In the genomic region with DNA sequence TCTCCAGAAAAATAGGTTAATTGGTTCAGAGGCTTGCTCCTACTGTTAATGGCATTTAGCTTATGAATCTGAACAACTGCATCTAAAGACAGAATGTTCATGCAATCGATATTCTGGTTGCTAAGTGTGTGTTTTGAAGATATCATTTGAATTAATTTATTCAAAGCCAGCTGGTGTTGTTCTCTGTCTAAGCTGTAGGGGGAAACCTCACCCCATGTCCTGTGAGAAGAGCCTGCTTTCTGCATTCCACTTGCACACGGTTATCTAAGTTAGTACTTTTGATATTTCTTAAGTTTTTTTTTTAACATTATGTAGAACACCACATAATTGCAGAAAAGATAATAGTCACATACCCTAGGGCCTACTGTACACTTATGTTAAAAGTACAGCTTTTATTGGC, we compare ENCODE assay signal across 8 mouse cellular contexts.
DNase-seq lines count a peak whose midpoint lies in the region; ATAC-seq and TF ChIP-seq lines count a peak whose summit lies in the region.

No protein-coding gene starts in this region.

- TF ChIP-seq CTCF in E14TG2a.4 (conservative IDR thresholded peaks at IDR 0.05; ENCODE audit: low read length): peak; percentile 34

- H3K4me3 ChIP-seq in E14TG2a.4 (replicated peaks; ENCODE audit: low read length): no peak overlapping the region

- H3K4me1 ChIP-seq in E14TG2a.4 (replicated peaks; ENCODE audit: low read depth, low read length): no peaks in the 10 kb centered on the region

- peaks cover 3% of the 10 kb centered on the region; the same call in 1 of the 2 replicates for H3K27me3 ChIP-seq in E14TG2a.4 (ENCODE audit: insufficient read depth, low read length)

- intact Hi-C loops in heart, postnatal 14 days (cut with DNase I): loop anchor here (2.0 to 10.0 kb wide), 2 partner anchors 248 to 1462 kb away; no protein-coding TSS in a partner anchor
- intact Hi-C loops in heart, postnatal 25 days (cut with DNase I): no loop called here

- no peak for ATAC-seq in monocyte, adult 5-6 weeks (replicated peaks; ENCODE audit: insufficient number of reproducible peaks, low FRiP score, low TSS enrichment, poor library complexity, severe bottlenecking)

- no peaks in the 10 kb centered on the region for H3K9me3 ChIP-seq in E14TG2a.4 (ENCODE audit: low read length)

- no peaks in the 10 kb centered on the region for H3K36me3 ChIP-seq in E14TG2a.4 (ENCODE audit: insufficient read depth, low read length)

- DNase-seq in heart, postnatal 14 days: peak; percentile 3 to 24
- DNase-seq in heart, postnatal 25 days (ENCODE audit: low spot score): no peak
- peak; percentile 61 for DNase-seq in brain, embryonic 18.5 days (ENCODE audit: low read depth, low spot score)
- DNase-seq in layer of hippocampus, adult 8-10 months (ENCODE audit: low spot score in 2 of 2): peak; percentile 50 to 62
- peak; percentile 57 for DNase-seq in right cerebral cortex, adult 18-20 months
- DNase-seq in adrenal gland, adult 8-10 months: no peak

Comparison
In these comparisons a context has a peak if more than half of its experiments do, and no peak if none do; other contexts are left out.
1. DNase-seq: peak in heart, postnatal 14 days (2 of 2), brain, embryonic 18.5 days (single experiment), layer of hippocampus, adult 8-10 months (2 of 2) and right cerebral cortex, adult 18-20 months (single experiment); none in heart, postnatal 25 days (single experiment) and adrenal gland, adult 8-10 months (single experiment).